Mouse (Mus musculus) monocyte, adult 2 months (primary cell): ENCODE measurements around the gene Suds3.

Experiments
- DNase-seq, 2 experiments: peaks; one replicate each; pipeline ENCODE4 v3.0.0; 2022; ENCODE audit warnings: low spot score in 2 of 2, low read depth in 1 of 2

The Suds3 gene

GRCm38 (mm10) chr5:117115836-117116366, at the start of gene Suds3:
Suds3 (minus strand) TSS chr5:117116113.
- DNase-seq = peak; percentile 90 to 98

- DNase-seq = no peak
Observed at GRCm38 (mm10) chr5:117164923-117165322, 49.0 kb upstream of the Suds3 start.

DNA sequence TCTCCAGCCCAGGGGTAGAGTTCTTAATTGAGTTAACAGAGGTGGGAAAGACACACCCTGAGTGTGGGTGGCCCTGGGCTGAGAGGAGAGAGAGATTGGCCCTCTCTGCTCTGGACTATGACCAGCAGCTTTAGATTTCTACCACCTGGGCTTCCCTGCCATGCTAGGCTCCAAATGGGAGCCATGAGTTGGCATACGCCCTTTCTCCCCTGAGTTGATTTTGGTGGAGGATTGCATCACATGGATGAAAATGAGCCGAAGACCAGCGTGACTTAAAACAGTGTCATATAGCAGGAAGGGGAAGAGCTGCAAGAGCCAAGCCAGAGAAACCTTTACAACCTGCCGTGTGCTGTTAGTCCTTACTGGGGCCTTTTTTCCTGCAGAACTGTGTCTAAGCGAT, 48.6 kb upstream of the Suds3 start:
- DNase-seq = no peak

GRCm38 (mm10) chr5:117163790-117164189, 47.9 kb upstream of the Suds3 start:
- DNase-seq = no peak

- no peak for DNase-seq
Observed at GRCm38 (mm10) chr5:117160499-117160898, 44.6 kb upstream of the Suds3 start.

DNA sequence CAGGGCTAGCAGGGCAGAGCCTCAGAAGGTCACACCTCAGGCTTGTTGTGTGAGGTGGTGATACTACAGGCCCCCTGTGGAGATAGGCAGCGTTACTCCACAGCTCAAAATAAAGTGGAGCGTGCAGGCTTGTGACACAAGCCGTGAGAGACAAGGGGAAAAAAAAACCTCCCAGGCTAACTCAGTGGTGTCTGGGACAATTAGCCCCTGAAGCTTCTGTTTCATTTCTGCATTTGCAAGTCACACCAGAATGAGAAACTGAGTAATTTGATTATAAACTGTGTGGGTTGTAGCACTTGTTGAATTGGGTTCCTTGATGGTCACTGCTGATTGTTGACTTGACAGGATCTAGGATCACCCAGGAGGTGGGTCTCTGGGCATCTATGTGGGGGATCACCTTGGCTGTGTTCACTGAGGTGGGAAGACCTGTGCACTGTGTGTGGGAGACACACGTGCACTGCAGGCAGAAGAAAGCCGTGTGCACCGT, 43.9 kb upstream of the Suds3 start:
- DNase-seq = peak in 1 of 2 experiments; percentile 26

- peak in 1 of 2 experiments; percentile 30 for DNase-seq
Observed at GRCm38 (mm10) chr5:117159326-117159725, 43.4 kb upstream of the Suds3 start.

- DNase-seq = peak; percentile 74 to 79
Observed at GRCm38 (mm10) chr5:117158335-117159018, 42.6 kb upstream of the Suds3 start.

GRCm38 (mm10) chr5:117153527-117154091, 37.7 kb upstream of the Suds3 start:
- DNase-seq = no peak

GRCm38 (mm10) chr5:117152944-117153343, 37.0 kb upstream of the Suds3 start:
- DNase-seq = no peak

GRCm38 (mm10) chr5:117150068-117150467, 34.2 kb upstream of the Suds3 start:
- DNase-seq = no peak

GRCm38 (mm10) chr5:117149054-117149942, 33.4 kb upstream of the Suds3 start:
- no peak for DNase-seq

DNA sequence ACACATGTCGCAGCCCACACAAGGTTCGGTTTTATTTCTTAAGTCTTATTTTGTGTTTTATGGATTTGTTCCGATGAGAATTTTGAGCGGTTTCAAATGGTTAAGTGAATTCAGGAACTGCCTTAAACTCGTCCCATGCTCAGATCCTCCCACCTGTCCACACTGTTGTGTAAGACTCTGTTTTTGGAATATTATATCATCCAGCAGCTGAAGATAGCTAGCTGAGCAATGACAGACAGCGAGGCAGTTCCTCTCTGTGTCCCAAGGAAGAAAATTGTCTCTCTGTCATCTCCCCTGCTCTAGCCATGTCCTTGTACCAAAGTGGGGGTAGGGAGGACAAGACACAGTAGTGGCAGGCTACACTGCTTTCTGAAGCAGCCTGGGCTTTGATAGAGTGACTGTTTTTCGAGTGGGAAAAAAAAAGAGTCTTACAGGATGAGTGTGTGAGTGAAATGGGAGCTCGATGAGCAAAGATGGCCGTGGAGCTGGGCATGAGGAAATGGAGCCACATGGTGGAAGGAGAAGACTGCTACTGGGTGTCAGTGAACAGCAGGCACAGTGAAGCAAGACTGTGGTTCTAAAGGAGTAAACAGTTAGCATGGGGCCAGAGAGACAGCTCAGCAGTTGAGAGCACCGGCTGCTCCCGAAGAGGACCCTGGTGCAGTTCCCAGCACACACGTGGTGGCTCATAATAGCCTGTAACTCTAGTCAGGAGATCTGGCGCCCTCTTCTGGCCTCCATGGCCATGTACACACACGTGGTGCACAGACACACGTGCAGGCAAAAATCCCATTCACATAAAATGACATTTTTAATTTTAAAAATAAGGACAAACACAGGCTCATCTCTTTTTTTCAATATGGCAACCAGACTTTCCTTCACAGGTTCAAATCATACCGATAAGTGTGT, 31.5 kb upstream of the Suds3 start:
- no peak for DNase-seq

DNA sequence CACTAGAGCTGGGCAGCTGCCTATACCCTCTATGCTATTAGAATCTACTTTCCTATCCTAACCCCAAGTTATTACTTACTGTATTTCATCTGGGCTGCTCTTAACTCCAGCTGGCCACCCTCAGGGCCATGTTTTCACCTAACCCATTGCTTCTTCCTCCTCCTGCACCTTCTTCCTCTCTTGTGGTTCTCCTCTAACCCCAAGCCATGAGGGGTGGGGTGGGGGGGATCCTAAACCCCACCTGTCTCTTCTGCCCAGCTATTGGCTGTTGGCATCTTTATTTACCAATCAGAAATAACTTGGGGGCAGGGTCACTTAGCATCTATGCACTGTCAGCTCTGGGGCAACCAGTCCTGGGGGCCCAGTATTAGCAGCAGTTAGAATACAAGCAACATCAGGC, 30.3 kb upstream of the Suds3 start:
- no peak for DNase-seq

DNA sequence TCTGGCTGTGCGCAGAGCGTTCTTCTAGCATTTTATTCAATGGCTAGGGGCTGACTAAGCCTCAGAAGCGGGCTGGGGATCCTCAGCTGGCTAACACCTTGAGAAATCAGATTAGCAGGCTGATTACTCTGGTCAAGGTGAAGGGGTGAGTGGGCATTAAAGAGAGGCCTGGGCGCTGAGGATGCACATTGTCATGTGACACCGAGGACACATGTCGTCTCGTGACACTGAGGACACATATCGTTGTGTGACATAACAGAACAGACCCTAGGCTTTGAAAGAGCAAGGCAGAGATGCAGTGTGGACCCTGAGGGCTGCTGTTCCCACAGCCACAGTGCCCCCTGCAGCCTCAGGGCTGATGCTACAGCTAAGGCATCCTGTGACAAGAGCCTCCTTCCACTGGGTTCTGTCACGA, 27.8 kb upstream of the Suds3 start:
- no peak for DNase-seq

DNA sequence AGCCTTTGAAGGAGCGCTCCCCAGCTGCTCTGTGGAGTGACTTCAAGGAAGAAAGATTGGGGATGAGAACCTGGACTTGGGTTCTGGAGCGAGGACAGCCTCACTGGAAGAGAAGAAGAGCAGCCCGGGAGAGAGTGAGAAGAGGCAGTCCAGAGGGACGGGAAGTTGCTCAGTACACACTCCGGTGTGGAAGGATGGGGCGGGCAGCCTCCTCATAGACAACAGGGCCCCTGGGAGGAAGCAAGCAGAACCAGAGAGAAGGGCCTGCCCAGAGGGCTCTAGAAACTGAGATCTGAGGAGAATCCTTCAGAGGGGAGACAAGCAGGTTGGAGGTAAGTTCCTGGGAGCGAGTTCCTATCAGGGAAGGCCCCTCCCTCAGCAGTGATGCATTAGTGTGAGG, 24.5 kb upstream of the Suds3 start:
- no peak for DNase-seq

DNA sequence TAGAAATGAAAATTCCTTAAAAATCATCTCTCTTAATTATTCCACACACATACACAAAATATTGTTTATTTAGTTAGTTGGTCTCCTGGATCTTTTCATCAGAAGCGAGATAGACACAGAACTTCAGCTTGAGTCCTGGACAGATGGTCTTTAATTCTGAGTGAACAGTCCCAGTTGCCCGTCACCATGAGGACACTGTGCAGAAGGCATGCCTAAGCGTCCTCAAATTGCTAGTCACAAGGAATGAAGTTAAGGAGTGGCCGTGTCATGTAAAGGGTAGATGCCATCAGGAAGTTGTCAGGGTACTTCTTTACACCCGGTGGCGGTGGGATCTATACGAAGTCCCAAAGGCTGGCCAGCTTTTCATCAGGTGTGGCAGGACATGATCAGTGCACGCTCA, 23.9 kb upstream of the Suds3 start:
- DNase-seq = no peak

- DNase-seq = peak in 1 of 2 experiments; percentile 61
Observed at GRCm38 (mm10) chr5:117138295-117138988, 22.5 kb upstream of the Suds3 start.

DNA sequence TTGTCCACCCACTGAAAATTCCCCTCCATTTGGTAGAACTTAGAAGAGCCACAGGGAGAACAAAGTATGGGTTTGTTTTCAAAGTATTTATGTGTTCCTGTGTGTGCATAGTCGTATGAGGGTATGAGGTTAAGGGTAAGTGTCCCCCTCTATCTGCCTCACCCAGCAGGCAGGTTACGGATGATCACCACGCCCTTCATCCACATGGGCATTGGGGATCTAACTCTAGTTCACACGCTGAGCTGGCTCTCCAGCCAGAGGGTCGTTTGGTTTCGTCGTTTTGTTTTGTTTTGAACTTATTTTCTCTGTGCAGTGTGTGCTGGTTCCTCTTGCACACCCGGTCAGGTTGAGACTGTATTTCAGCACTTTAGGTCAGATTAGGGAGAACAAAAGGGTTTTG, 21.7 kb upstream of the Suds3 start:
- DNase-seq = no peak

- no peak for DNase-seq
Observed at GRCm38 (mm10) chr5:117137011-117137410, 21.1 kb upstream of the Suds3 start.
